Mouse (Mus musculus) brain, embryonic 14.5 days (tissue): ENCODE measurements around the gene Wdr6.

Source experiments
- CTCF ChIP-seq: fragments of 200-500 bp; IDR thresholded peaks from 2 replicates; pipeline ENCODE4 v1.5.1; 2012; ENCODE audit warnings: inconsistent platforms, mild to moderate bottlenecking, moderate library complexity, borderline replicate concordance; ENCODE audit not compliant: insufficient read depth, insufficient read length; ENCODE audit errors: extremely low read depth
- POLR2A ChIP-seq: fragments of 200-500 bp; IDR thresholded peaks from 2 replicates; pipeline ENCODE4 v1.6.1; 2012; ENCODE audit warnings: mild to moderate bottlenecking, inconsistent platforms, borderline replicate concordance; ENCODE audit not compliant: poor library complexity, insufficient read depth, insufficient read length, severe bottlenecking; ENCODE audit errors: extremely low read depth

- TF ChIP-seq CTCF: no peak
- TF ChIP-seq POLR2A: no peak
Observed at GRCm38 (mm10) chr9:108571401-108571973, 7.1 kb downstream of the Wdr6 start.
